In genomic region chr1:79999081-79999480, GRCm38 (mm10) we compare ENCODE assay signal across 8 mouse cellular contexts.
DNase-seq lines count a peak whose midpoint lies in the region; ATAC-seq and TF ChIP-seq lines count a peak whose summit lies in the region.

No protein-coding gene starts in this region.

- H3K27me3 ChIP-seq in heart, embryonic 12.5 days (replicated peaks), result no peaks in the 10 kb centered on the region
- H3K27me3 ChIP-seq in lung, postnatal 0 days (replicated peaks; ENCODE audit: insufficient read depth, low read length), result no peaks in the 10 kb centered on the region

- no peak for TF ChIP-seq EP300 in lung, postnatal 0 days (IDR thresholded peaks at IDR 0.05)

- peaks cover 12% of the 10 kb centered on the region for H3K4me1 ChIP-seq in heart, embryonic 12.5 days (replicated peaks)
- no peaks in the 10 kb centered on the region for H3K4me1 ChIP-seq in lung, postnatal 0 days (ENCODE audit: insufficient read depth, low read depth, low read length)

- H3K9me3 ChIP-seq in heart, embryonic 12.5 days (replicated peaks), result no peaks in the 10 kb centered on the region
- H3K9me3 ChIP-seq in lung, postnatal 0 days (ENCODE audit: low read length), result no peaks in the 10 kb centered on the region

- H3K4me3 ChIP-seq in heart, embryonic 12.5 days, result no peak overlapping the region
- H3K4me3 ChIP-seq in lung, postnatal 0 days (ENCODE audit: low read depth, low read length), result no peak overlapping the region

- no peaks in the 10 kb centered on the region for H3K36me3 ChIP-seq in heart, embryonic 12.5 days
- no peaks in the 10 kb centered on the region for H3K36me3 ChIP-seq in lung, postnatal 0 days (ENCODE audit: insufficient read depth, low read length)

- ATAC-seq in heart, embryonic 12.5 days (ENCODE audit: insufficient number of reproducible peaks, low FRiP score), result no peak
- ATAC-seq in lung, postnatal 0 days, result peak; percentile 62
- ATAC-seq in inflammation-experienced regulatory T-cells, adult 6 months, result no peak

- H3K27ac ChIP-seq in heart, embryonic 12.5 days (ENCODE audit: poor library complexity, severe bottlenecking), result no peak overlapping the region
- H3K27ac ChIP-seq in lung, postnatal 0 days (ENCODE audit: low read length), result no peak overlapping the region

- no peak overlapping the region for H3K4me2 ChIP-seq in heart, embryonic 12.5 days
- H3K4me2 ChIP-seq in lung, postnatal 0 days (replicated peaks; ENCODE audit: low read depth, low read length), result no peak overlapping the region

- intact Hi-C loops in gastrocnemius, postnatal 36 days (cut with DNase I), result loop anchor here (10.0 kb wide), 1 partner anchor 106 kb away; no protein-coding TSS in a partner anchor

- H3K9ac ChIP-seq in heart, embryonic 12.5 days, result no peak overlapping the region
- H3K9ac ChIP-seq in lung, postnatal 0 days (replicated peaks; ENCODE audit: low read depth), result no peak overlapping the region

- WGBS in heart, embryonic 12.5 days, result 69% methylated on average over 11 of the region's 11 CpGs
- 64% methylated on average over 11 of the region's 11 CpGs for WGBS in lung, postnatal 0 days

- TF ChIP-seq CTCF in lung, postnatal 0 days (IDR thresholded peaks at IDR 0.05), result peak; percentile 75

- DNase-seq in heart, adult 11 months, result peak; percentile 94
- DNase-seq in adrenal gland, adult (ENCODE audit: inconsistent age in 2 of 2, low spot score in 1 of 2), result peak; percentile 43 to 82
- peak; percentile 28 to 29 for DNase-seq in gastrocnemius, postnatal 36 days
- peak; percentile 32 for DNase-seq in lung, postnatal 0 days (ENCODE audit: low spot score)
- DNase-seq in B cell, adult 2 months, result no peak
- DNase-seq in left cerebral cortex, adult 11 months (ENCODE audit: low spot score), result no peak

Comparison
In these comparisons a context has a peak if more than half of its experiments do, and no peak if none do; other contexts are left out.
1. DNase-seq: peak in heart, adult 11 months (single experiment), adrenal gland, adult (2 of 2), gastrocnemius, postnatal 36 days (2 of 2) and lung, postnatal 0 days (single experiment); none in B cell, adult 2 months (0 of 2) and left cerebral cortex, adult 11 months (single experiment).